Mouse (Mus musculus) forebrain, embryonic 10.5 days (tissue): Measurements from ENCODE around the gene Cog8. TPM values are rescaled to one million over a fixed set of nuclear protein-coding genes. Genes with fewer than 3 reads are reported as not detected.

Source experiments
- DNase-seq: peaks from one replicate; pipeline ENCODE4 v3.0.0-alpha.2; 2017; ENCODE audit warnings: low spot score; ENCODE audit errors: extremely low spot score
- H3K27ac ChIP-seq: fragments of 300-500 bp; sonication (generic); 2 replicates; pipeline ENCODE4 v1.5.1; 2016; ENCODE audit warnings: mild to moderate bottlenecking
- H3K27me3 ChIP-seq: fragments of 300-500 bp; sonication (generic); 2 replicates; pipeline ENCODE4 v1.6.1; 2016; ENCODE audit warnings: mild to moderate bottlenecking; ENCODE audit not compliant: poor library complexity, severe bottlenecking
- H3K36me3 ChIP-seq: fragments of 300-500 bp; sonication (generic); replicated peaks from 2 replicates; pipeline ENCODE4 v1.6.1; 2016; ENCODE audit warnings: mild to moderate bottlenecking, moderate library complexity
- H3K4me1 ChIP-seq: fragments of 300-500 bp; sonication (generic); 2 replicates; pipeline ENCODE4 v1.6.1; 2016
- H3K4me3 ChIP-seq: fragments of 300-500 bp; sonication (generic); 2 replicates; pipeline ENCODE4 v1.5.1; 2016; ENCODE audit warnings: mild to moderate bottlenecking, moderate library complexity
- H3K9me3 ChIP-seq: fragments of 300-500 bp; sonication (generic); 2 replicates; pipeline ENCODE4 v1.6.1; 2016; ENCODE audit warnings: mild to moderate bottlenecking, moderate library complexity
- WGBS: fragments of 180-500 bp; shearing (Covaris S2); methylation state at CpG from one replicate; pipeline ENCODE4 v1.1.7; 2016; 5-methylcytosine and 5-hydroxymethylcytosine counted together
- polyA plus RNA-seq: library from polyadenylated mRNA; unstranded; fragments of >200 nt; fragmentation: Nextera tagmentation; extraction: Ambion mirVana; gene quantifications from 2 replicates; pipeline ENCODE4 v1.2.1, GENCODE M21; 2016

Gene Cog8
- 32.8 and 37.3 TPM in 2 replicates for polyA plus RNA-seq

- H3K4me1 ChIP-seq = peaks cover 28% of the 10 kb centered on the region
- H3K36me3 ChIP-seq = peaks cover 69% of the 10 kb centered on the region
- H3K27me3 ChIP-seq = no peaks in the 10 kb centered on the region
- peak; percentile 98 for DNase-seq
- under 1% methylated on average over 88 of the region's 88 CpGs for WGBS
- peak within 1 kb of the TSS; percentile 90 for H3K27ac ChIP-seq
- H3K9me3 ChIP-seq = no peaks in the 10 kb centered on the region; the same call in 1 of the 2 replicates
- H3K4me3 ChIP-seq = peak within 1 kb of the TSS; percentile 97
Observed at GRCm38 (mm10) chr8:107056076-107056972, at the start of gene Cog8, which contains the start of gene Nip7. Cog8 (minus strand) TSS chr8:107056689. Nip7 (plus strand) TSS chr8:107056877.

DNA sequence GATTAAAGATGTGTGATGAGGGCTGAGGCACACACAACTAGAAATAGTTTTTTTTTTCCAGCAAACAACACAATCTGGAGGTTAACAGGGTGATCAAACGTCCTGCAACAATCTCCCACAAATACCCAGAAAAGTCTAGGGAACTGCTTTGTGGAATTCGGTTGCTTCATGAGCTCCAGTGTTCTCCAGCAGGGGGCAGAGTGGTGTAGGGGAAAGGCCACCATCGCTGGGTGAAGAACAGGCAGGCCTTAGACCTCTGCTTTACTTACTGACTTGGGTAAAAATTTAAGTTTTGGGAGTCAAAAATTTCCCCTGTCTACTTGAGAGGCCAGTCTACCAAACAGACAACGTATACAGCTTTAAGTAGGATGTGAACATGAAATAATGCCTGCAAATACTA, 48.1 kb upstream of the Cog8 start:
- 9% methylated on average over 4 of the region's 4 CpGs for WGBS
- 0 out of 2 replicates have a peak, but pooled peaks cover 9% of the 10 kb centered on the region for H3K4me1 ChIP-seq
- H3K4me3 ChIP-seq = no peak overlapping the region
- H3K36me3 ChIP-seq = no peaks in the 10 kb centered on the region
- no peak overlapping the region for H3K27ac ChIP-seq
- H3K27me3 ChIP-seq = no peaks in the 10 kb centered on the region
- no peaks in the 10 kb centered on the region for H3K9me3 ChIP-seq
- peak; percentile 76 for DNase-seq

GRCm38 (mm10) chr8:107100635-107101034, 44.1 kb upstream of the Cog8 start:
- no peak overlapping the region for H3K4me3 ChIP-seq
- no peak overlapping the region for H3K27ac ChIP-seq
- no peaks in the 10 kb centered on the region for H3K4me1 ChIP-seq
- 86% methylated on average over 2 of the region's 2 CpGs for WGBS
- H3K9me3 ChIP-seq = no peaks in the 10 kb centered on the region
- no peaks in the 10 kb centered on the region for H3K36me3 ChIP-seq
- DNase-seq = no peak
- H3K27me3 ChIP-seq = no peaks in the 10 kb centered on the region

GRCm38 (mm10) chr8:107096366-107097036, 40.0 kb upstream of the Cog8 start, which contains the start of gene Terf2:
Terf2 (minus strand) TSS chr8:107096547.
- peak; percentile 96 for DNase-seq
- Histone ChIP-seq H3K27ac (peak within 1 kb of the TSS; percentile 96), H3K9me3 (no peaks in the 10 kb centered on the region), H3K27me3 (no peaks in the 10 kb centered on the region), H3K36me3 (peaks cover 32% of the 10 kb centered on the region), H3K4me1 (peaks cover 18% of the 10 kb centered on the region), H3K4me3 (peak within 1 kb of the TSS; percentile 75)
- WGBS = 5% methylated on average over 39 of the region's 39 CpGs

GRCm38 (mm10) chr8:107095717-107096365, 39.4 kb upstream of the Cog8 start:
- no peaks in the 10 kb centered on the region for H3K9me3 ChIP-seq
- peaks cover 38% of the 10 kb centered on the region for H3K36me3 ChIP-seq
- WGBS = under 1% methylated on average over 46 of the region's 53 CpGs
- H3K4me1 ChIP-seq = peaks cover 18% of the 10 kb centered on the region
- peak overlapping the region; percentile 75 for H3K4me3 ChIP-seq
- H3K27ac ChIP-seq = peak overlapping the region; percentile 96
- DNase-seq = no peak
- H3K27me3 ChIP-seq = no peaks in the 10 kb centered on the region

GRCm38 (mm10) chr8:107090531-107090930, 34.0 kb upstream of the Cog8 start:
- Histone ChIP-seq H3K27ac (no peak overlapping the region), H3K27me3 (no peaks in the 10 kb centered on the region), H3K36me3 (peaks cover 88% of the 10 kb centered on the region), H3K4me1 (peaks cover 18% of the 10 kb centered on the region), H3K9me3 (peaks cover 4% of the 10 kb centered on the region; the same call in 1 of the 2 replicates), H3K4me3 (no peak overlapping the region)
- no peak for DNase-seq
- WGBS = 97% methylated on average over 7 of the region's 7 CpGs

GRCm38 (mm10) chr8:107088526-107089063, 32.1 kb upstream of the Cog8 start:
- no peak for DNase-seq
- Histone ChIP-seq H3K27ac (no peak overlapping the region), H3K27me3 (no peaks in the 10 kb centered on the region), H3K36me3 (peaks cover 95% of the 10 kb centered on the region), H3K4me1 (no peaks in the 10 kb centered on the region), H3K9me3 (peaks cover 4% of the 10 kb centered on the region; the same call in 1 of the 2 replicates), H3K4me3 (no peak overlapping the region)
- WGBS = 95% methylated on average over 5 of the region's 5 CpGs

GRCm38 (mm10) chr8:107086018-107086417, 29.5 kb upstream of the Cog8 start:
- DNase-seq = no peak
- peaks cover 4% of the 10 kb centered on the region; the same call in 1 of the 2 replicates for H3K9me3 ChIP-seq
- no peak overlapping the region for H3K4me3 ChIP-seq
- peaks cover 97% of the 10 kb centered on the region for H3K36me3 ChIP-seq
- H3K27ac ChIP-seq = no peak overlapping the region
- WGBS = 98% methylated on average over 5 of the region's 5 CpGs
- H3K4me1 ChIP-seq = no peaks in the 10 kb centered on the region
- H3K27me3 ChIP-seq = no peaks in the 10 kb centered on the region

GRCm38 (mm10) chr8:107085358-107085757, 28.9 kb upstream of the Cog8 start:
- no peaks in the 10 kb centered on the region for H3K4me1 ChIP-seq
- 97% methylated on average over 17 of the region's 17 CpGs for WGBS
- no peak overlapping the region for H3K27ac ChIP-seq
- no peak for DNase-seq
- H3K4me3 ChIP-seq = no peak overlapping the region
- H3K27me3 ChIP-seq = no peaks in the 10 kb centered on the region
- peaks cover 4% of the 10 kb centered on the region; the same call in 1 of the 2 replicates for H3K9me3 ChIP-seq
- H3K36me3 ChIP-seq = peaks cover 97% of the 10 kb centered on the region

DNA sequence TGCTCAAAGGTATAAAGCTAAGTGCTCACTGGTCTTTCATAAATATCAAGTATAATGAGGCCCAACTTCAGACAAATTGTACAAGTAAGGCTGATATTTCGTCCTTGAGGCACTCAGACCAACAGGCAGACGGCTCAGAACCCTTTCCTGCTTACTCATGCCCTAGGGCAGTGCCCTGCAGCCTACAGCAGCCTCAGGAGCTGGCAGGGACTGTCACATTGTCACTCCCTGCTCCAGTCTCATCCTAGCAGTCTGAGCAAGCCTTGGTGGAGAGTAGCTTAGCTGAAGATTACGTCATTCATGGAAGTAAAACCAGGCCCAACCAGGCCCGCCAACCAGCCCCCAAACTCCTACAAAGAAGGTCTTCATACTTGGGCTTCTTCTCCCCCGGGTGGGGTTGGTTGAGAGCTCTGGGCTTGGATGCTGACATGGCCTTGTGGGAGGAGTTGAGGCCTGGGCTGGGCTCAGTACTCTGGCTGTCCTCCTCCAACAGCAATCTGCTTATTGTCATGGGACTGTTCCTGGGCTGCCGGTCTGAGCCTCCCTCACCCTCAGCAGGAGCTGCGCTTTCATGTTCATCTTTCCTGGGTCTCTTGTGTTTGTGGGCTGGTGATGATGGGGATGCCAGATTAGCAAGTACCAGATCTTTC, 19.9 kb upstream of the Cog8 start:
- Histone ChIP-seq H3K27me3 (no peaks in the 10 kb centered on the region), H3K36me3 (peaks cover 99% of the 10 kb centered on the region), H3K9me3 (no peaks in the 10 kb centered on the region), H3K27ac (no peak overlapping the region), H3K4me3 (no peak overlapping the region), H3K4me1 (no peaks in the 10 kb centered on the region)
- DNase-seq = no peak
- WGBS = 92% methylated on average over 7 of the region's 7 CpGs

GRCm38 (mm10) chr8:107074128-107074527, 17.6 kb upstream of the Cog8 start:
- 88% methylated on average over 1 of the region's 1 CpGs for WGBS

GRCm38 (mm10) chr8:107073706-107074105, 17.2 kb upstream of the Cog8 start:
- H3K4me1 ChIP-seq = no peaks in the 10 kb centered on the region
- no peaks in the 10 kb centered on the region for H3K27me3 ChIP-seq
- H3K4me3 ChIP-seq = no peak overlapping the region
- H3K36me3 ChIP-seq = peaks cover 98% of the 10 kb centered on the region
- WGBS = 86% methylated on average over 4 of the region's 4 CpGs
- no peaks in the 10 kb centered on the region for H3K9me3 ChIP-seq
- no peak overlapping the region for H3K27ac ChIP-seq
- DNase-seq = no peak

More at GRCm38 (mm10) chr8:107074128-107074527, 17.6 kb upstream of the Cog8 start:
- no peaks in the 10 kb centered on the region for H3K9me3 ChIP-seq
- no peak for DNase-seq
- H3K4me3 ChIP-seq = no peak overlapping the region
- H3K4me1 ChIP-seq = no peaks in the 10 kb centered on the region
- H3K27me3 ChIP-seq = no peaks in the 10 kb centered on the region
- H3K36me3 ChIP-seq = peaks cover 98% of the 10 kb centered on the region
- no peak overlapping the region for H3K27ac ChIP-seq
